Mouse (Mus musculus) neural tube, embryonic 11.5 days (tissue): Measurements from ENCODE around the gene Trit1. TPM values are rescaled to one million over a fixed set of nuclear protein-coding genes. Genes with fewer than 3 reads are reported as not detected.
A peak's percentile ranks its signal among the peaks of the same experiment; 100 is the strongest.
"Not testable (repeated sequence)": the region's sequence is repeated elsewhere in the genome, so short reads cannot be mapped to it uniquely, and the experiment has no call there.

Experiments
- ATAC-seq: fragments of 200-750 bp; cut with Nextera tagmentation; 2 replicates; pipeline ENCODE4 v1.8.0; 2017; ENCODE audit warnings: moderate number of reproducible peaks, mild to moderate bottlenecking, moderate TSS enrichment, moderate library complexity; ENCODE audit not compliant: insufficient read depth, low FRiP score, low TSS enrichment
- DNase-seq: peaks from one replicate; pipeline ENCODE4 v3.0.0-alpha.2; 2015; ENCODE audit warnings: low spot score
- H3K27ac ChIP-seq: fragments of 300-500 bp; sonication (generic); 2 replicates; pipeline ENCODE4 v1.5.1; 2014; ENCODE audit warnings: low read depth, mild to moderate bottlenecking, low read length
- H3K27me3 ChIP-seq: fragments of 300-500 bp; sonication (generic); 2 replicates; pipeline ENCODE4 v1.6.1; 2014; ENCODE audit warnings: mild to moderate bottlenecking, low read length, mixed read lengths; ENCODE audit not compliant: control insufficient read depth, insufficient read depth
- H3K36me3 ChIP-seq: fragments of 300-500 bp; sonication (generic); 2 replicates; pipeline ENCODE4 v1.6.1; 2014; ENCODE audit warnings: mild to moderate bottlenecking, low read length, moderate library complexity, mixed read lengths; ENCODE audit not compliant: control insufficient read depth, insufficient read depth
- H3K4me1 ChIP-seq: fragments of 300-500 bp; sonication (generic); 2 replicates; pipeline ENCODE4 v1.6.1; 2014; ENCODE audit warnings: low read length, mixed read lengths; ENCODE audit not compliant: control insufficient read depth, insufficient read depth
- H3K4me2 ChIP-seq: fragments of 300-500 bp; sonication (generic); 2 replicates; pipeline ENCODE4 v1.6.1; 2014; ENCODE audit warnings: low read depth, mild to moderate bottlenecking, moderate library complexity
- H3K4me3 ChIP-seq: fragments of 300-500 bp; sonication (generic); 2 replicates; pipeline ENCODE4 v1.5.1; 2014; ENCODE audit warnings: low read depth, low read length
- H3K9ac ChIP-seq: fragments of 300-500 bp; sonication (generic); 2 replicates; pipeline ENCODE4 v1.6.1; 2014; ENCODE audit warnings: mild to moderate bottlenecking, low read length
- H3K9me3 ChIP-seq: fragments of 300-500 bp; sonication (generic); 2 replicates; pipeline ENCODE4 v1.6.1; 2016; ENCODE audit warnings: low read length; ENCODE audit not compliant: control insufficient read depth
- WGBS: fragments of 180-500 bp; shearing (Covaris S2); extraction: QIAGEN DNeasy Blood & Tissue Kit; methylation state at CpG from one replicate; pipeline ENCODE4 v1.1.7; 2014; 5-methylcytosine and 5-hydroxymethylcytosine counted together
- polyA plus RNA-seq: library from polyadenylated mRNA; unstranded; fragments of >200 nt; fragmentation: Nextera tagmentation; extraction: Ambion mirVana; gene quantifications from 2 replicates; pipeline ENCODE4 v1.2.1, GENCODE M21; 2014

Trit1 gene
- polyA plus RNA-seq, 1 experiment from 2014 or later = 25.4 TPM

DNA sequence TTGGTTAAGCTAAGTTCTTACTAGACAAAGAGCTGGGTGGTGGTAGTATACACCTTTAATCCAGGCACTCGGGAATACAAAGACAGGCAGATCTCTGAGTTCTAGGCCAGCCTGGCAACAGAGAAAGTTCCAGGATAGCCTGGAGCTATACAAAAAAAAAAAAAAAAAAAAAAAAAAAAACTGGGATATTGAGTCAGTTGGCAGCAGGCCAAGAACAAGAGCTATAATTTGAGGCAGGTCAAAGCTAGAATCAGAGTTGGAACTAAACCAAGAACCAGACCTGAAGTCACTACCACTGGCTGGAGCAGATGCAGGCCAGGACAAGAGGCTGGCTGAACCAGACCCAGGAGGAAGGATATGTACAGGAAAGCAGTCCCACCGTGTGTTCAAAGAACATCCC is 35.7 kb upstream of the Trit1 start:
- H3K27ac ChIP-seq = no peak overlapping the region
- H3K27me3 ChIP-seq = peaks cover 5% of the 10 kb centered on the region; the same call in 1 of the 2 replicates
- no peak overlapping the region for H3K4me3 ChIP-seq
- DNase-seq = no peak
- H3K4me2 ChIP-seq = no peak overlapping the region
- no peaks in the 10 kb centered on the region for H3K36me3 ChIP-seq
- WGBS = 87% methylated on average over 2 of the region's 2 CpGs
- H3K9ac ChIP-seq = no peak overlapping the region
- no peaks in the 10 kb centered on the region for H3K9me3 ChIP-seq
- ATAC-seq = no peak
- peaks cover 3% of the 10 kb centered on the region; the same call in 1 of the 2 replicates for H3K4me1 ChIP-seq

DNA sequence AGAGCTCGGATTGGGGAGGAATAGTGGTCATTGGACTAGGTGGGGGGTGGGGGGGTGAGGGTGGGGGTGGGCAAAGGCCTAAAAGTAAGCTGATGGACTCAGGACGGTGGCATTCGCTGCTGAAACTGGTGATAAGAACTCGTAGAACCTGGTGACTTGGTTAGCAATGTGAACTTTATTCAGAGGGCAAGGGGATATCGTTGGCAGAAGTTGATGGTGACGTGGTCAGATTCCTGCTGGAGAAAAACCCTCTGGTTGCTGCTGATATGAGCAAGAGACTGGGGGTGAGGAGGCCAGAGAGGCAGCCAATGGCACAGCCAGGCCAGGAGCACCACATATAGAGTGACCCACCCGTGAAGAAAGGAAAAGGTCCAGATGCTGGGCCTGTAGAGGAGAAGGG is 35.2 kb upstream of the Trit1 start:
- no peak overlapping the region for H3K4me3 ChIP-seq
- DNase-seq = no peak
- H3K4me2 ChIP-seq = no peak overlapping the region
- H3K4me1 ChIP-seq = peaks cover 3% of the 10 kb centered on the region; the same call in 1 of the 2 replicates
- H3K9me3 ChIP-seq = no peaks in the 10 kb centered on the region
- no peak for ATAC-seq
- WGBS = 86% methylated on average over 7 of the region's 7 CpGs
- no peaks in the 10 kb centered on the region for H3K36me3 ChIP-seq
- H3K27me3 ChIP-seq = peaks cover 5% of the 10 kb centered on the region; the same call in 1 of the 2 replicates
- H3K9ac ChIP-seq = no peak overlapping the region
- no peak overlapping the region for H3K27ac ChIP-seq

DNA sequence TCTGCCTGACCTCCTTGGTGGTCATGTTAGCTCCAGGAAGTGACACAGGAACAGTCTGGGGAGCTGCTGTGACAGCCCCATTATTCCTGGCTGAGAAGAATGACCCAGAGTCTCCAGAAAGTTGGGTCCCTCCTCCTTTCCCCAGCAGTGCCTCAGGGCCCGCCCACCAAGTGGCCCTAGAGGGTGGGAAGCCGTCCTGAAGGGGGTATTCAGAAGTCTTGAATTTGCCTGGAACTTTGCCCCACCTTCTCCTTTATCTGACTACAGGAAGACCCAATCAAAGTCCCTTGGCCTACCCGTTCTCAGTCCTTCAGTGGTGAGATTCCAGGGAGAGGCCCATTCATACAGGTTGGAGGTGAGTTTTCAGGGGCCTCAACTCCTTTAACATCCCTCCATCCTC is 34.5 kb upstream of the Trit1 start:
- WGBS = 26% methylated on average over 3 of the region's 3 CpGs
- peak; percentile 29 for DNase-seq
- H3K4me3 ChIP-seq = no peak overlapping the region
- peaks cover 3% of the 10 kb centered on the region; the same call in 1 of the 2 replicates for H3K4me1 ChIP-seq
- H3K27ac ChIP-seq = no peak overlapping the region
- no peaks in the 10 kb centered on the region for H3K9me3 ChIP-seq
- H3K9ac ChIP-seq = no peak overlapping the region
- peaks cover 5% of the 10 kb centered on the region; the same call in 1 of the 2 replicates for H3K27me3 ChIP-seq
- no peaks in the 10 kb centered on the region for H3K36me3 ChIP-seq
- no peak overlapping the region for H3K4me2 ChIP-seq
- no peak for ATAC-seq

DNA sequence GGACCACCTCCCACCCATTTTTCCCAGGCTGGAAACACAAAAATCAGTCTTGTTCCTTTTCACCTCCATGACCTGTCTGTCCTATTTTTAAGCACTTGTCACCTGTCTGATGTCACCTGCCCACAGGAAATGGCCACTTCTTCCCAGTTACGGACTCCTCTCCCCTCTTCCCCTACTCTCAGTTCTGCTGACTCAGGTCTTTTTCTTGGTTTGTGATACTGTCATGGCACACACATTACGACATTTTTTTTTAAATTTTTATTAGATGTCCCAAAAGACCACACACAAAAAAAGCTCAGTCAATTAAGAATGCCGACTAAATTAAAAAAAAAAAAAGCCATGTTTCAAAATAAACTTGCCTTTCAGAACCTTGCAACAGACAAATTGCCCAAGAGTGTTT is 33.9 kb upstream of the Trit1 start:
- Histone ChIP-seq H3K36me3 (no peaks in the 10 kb centered on the region), H3K4me1 (peaks cover 3% of the 10 kb centered on the region; the same call in 1 of the 2 replicates), H3K4me3 (no peak overlapping the region), H3K27me3 (peaks cover 5% of the 10 kb centered on the region; the same call in 1 of the 2 replicates), H3K9me3 (no peaks in the 10 kb centered on the region), H3K4me2 (no peak overlapping the region), H3K9ac (no peak overlapping the region), H3K27ac (no peak overlapping the region)
- ATAC-seq (no peak), DNase-seq (no peak)
- 77% methylated on average over 3 of the region's 3 CpGs for WGBS

DNA sequence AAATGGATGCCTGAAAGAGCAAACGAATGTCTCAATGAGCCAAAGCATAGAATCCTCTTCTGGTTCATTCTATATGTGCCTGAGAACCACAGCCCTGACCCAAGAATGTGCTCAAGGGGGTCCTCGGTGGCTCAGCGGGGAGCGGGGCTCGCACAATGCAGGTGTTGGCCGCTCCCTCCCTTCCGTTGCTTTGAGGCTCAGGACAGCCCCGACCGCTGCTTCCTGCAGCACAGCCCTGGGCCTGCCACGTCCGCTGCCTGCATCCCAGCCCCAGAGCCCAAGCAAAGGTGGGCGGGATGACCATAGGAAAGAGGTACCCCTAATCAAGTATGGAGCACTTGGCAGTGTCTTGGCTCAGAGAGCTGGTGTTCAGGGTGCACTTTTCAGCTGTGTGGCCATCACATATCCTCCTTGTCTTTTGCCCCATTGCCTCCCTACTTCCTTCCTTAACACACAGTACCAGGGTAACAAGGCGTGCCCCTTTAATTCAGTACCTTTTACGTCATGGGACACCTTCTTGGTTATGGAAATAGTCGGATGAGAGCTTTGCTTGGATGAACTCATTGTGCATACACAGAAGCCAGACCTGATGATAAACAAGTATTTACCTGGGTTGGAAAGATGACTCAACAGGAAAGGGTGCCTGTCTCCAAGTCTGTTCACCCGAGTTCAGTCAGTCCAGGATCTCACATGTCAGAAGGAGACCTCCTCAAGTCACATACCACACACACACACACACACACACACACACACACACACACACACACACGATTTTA is 32.7 kb upstream of the Trit1 start:
- ATAC-seq = no peak
- Histone ChIP-seq H3K9me3 (no peaks in the 10 kb centered on the region), H3K4me3 (no peak overlapping the region), H3K9ac (0 out of 2 replicates have a peak overlapping the region, but pooled peaks have one; percentile 3), H3K36me3 (no peaks in the 10 kb centered on the region), H3K4me1 (peaks cover 3% of the 10 kb centered on the region; the same call in 1 of the 2 replicates), H3K4me2 (peak overlapping the region; percentile 5; the same call in 1 of the 2 replicates), H3K27me3 (peaks cover 5% of the 10 kb centered on the region; the same call in 1 of the 2 replicates), H3K27ac (no peak overlapping the region)
- DNase-seq = no peak
- 20% methylated on average over 16 of the region's 17 CpGs for WGBS

DNA sequence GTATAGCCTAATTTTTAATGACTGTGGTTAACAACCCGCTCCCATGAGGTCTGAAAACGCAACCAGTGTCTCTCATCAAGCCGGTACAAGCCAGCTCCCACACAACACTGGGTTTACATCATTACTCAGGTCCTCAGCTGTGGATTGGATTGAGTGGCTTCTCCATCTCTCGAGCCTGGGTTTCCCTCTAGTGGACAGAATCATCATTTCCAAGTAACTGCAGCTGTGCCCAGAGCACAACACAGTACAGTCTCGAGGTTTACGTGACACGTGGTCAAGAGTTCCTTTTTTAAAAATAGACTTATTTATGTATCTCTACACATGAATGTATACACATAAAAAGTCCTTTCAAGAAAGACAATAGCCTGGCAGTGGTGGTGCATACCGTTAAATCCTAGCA is 31.3 kb upstream of the Trit1 start:
- ATAC-seq = peak; percentile 84
- H3K27ac ChIP-seq = no peak overlapping the region
- H3K4me1 ChIP-seq = peaks cover 3% of the 10 kb centered on the region; the same call in 1 of the 2 replicates
- H3K4me2 ChIP-seq = no peak overlapping the region
- peaks cover 5% of the 10 kb centered on the region; the same call in 1 of the 2 replicates for H3K27me3 ChIP-seq
- H3K9ac ChIP-seq = no peak overlapping the region
- H3K36me3 ChIP-seq = no peaks in the 10 kb centered on the region
- H3K9me3 ChIP-seq = no peaks in the 10 kb centered on the region
- H3K4me3 ChIP-seq = no peak overlapping the region
- peak; percentile 45 for DNase-seq
- WGBS = 49% methylated on average over 8 of the region's 8 CpGs

DNA sequence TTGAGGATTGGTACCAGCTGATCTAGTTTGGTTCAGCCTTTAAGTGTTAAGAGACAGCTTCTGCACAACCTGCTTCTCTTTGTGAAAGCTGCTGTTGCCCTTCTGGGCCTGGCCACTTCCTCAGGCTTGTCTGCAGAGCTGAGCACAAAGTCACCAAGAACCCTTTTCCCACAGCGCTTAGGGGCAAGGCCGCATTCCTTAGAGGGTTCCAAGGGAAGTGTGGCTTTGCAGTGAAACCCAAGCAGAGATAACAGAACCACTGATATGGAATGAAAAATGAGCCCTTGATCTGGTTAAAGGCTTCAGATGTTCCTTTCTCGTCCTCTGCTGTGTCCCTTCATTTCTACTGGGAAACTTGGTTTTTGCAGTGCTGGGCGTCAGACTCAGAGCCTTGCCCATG is 29.0 kb upstream of the Trit1 start:
- Histone ChIP-seq H3K4me3 (no peak overlapping the region), H3K27me3 (peaks cover 5% of the 10 kb centered on the region; the same call in 1 of the 2 replicates), H3K4me1 (0 out of 2 replicates have a peak, but pooled peaks cover 3% of the 10 kb centered on the region), H3K36me3 (no peaks in the 10 kb centered on the region), H3K4me2 (no peak overlapping the region), H3K27ac (no peak overlapping the region), H3K9ac (no peak overlapping the region), H3K9me3 (no peaks in the 10 kb centered on the region)
- ATAC-seq (no peak), DNase-seq (no peak)
- WGBS = 88% methylated on average over 4 of the region's 4 CpGs

DNA sequence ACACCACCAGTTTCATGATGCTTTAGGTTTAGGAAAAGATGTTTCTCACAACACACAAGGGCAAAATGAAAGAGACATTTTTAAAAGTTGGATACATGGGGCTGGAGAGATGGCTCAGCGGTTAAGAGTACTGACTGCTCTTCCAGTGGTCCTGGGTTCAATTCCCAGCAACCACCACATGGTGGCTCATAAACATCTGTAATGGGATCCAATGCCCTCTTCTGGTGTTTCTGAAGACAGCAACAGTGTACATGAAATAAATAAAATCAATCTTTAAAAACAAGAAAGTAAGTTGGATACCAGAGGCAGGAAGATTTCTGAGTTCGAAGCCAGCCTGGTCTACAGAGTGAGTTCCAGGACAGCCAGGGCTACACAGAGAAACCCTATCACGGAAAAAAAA is 28.4 kb upstream of the Trit1 start:
- H3K27me3 ChIP-seq, H3K4me3 ChIP-seq, H3K9ac ChIP-seq, ATAC-seq, H3K36me3 ChIP-seq, H3K4me2 ChIP-seq, DNase-seq, H3K9me3 ChIP-seq, H3K4me1 ChIP-seq, H3K27ac ChIP-seq: not testable (repeated sequence)
- 68% methylated on average over 3 of the region's 3 CpGs for WGBS

DNA sequence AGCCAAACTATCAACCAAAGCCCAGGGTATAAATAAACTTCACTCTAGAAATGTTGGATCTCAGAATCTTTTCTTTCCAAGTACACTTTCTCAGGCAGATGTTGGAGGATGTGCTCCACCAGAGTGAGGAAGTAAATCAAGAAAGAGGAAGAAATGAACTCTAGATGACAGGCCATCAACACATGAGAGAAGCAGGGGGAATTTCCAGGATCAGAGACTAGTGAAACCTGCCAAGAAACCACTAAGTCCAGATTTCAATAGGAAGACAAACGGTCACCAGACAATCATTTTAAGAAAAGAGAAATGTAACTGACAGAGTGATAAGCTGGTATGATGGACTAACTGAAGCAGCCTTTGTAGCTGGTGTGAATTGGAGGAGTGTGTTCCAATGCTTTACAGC is 25.2 kb upstream of the Trit1 start:
- 67% methylated on average over 1 of the region's 1 CpGs for WGBS
- Histone ChIP-seq H3K9me3 (no peaks in the 10 kb centered on the region), H3K4me1 (no peaks in the 10 kb centered on the region), H3K9ac (no peak overlapping the region), H3K36me3 (no peaks in the 10 kb centered on the region), H3K27ac (no peak overlapping the region), H3K27me3 (no peaks in the 10 kb centered on the region), H3K4me3 (no peak overlapping the region), H3K4me2 (no peak overlapping the region)
- DNase-seq = no peak
- ATAC-seq = no peak
